Mouse (Mus musculus) MEL (cell line): ENCODE measurements at regions not wholly inside any gene's neighbourhood (a gene's known extent, or its start where the extent isn't known, plus 50 kb on each side); places are given as distances from the start of the nearest gene placed in this dataset.

Source experiments
- DNase-seq: peaks from one replicate; pipeline ENCODE4 v3.0.0; 2011; ENCODE audit warnings: low read depth, low spot score
- H3K27ac ChIP-seq: 2 replicates; pipeline ENCODE4 v1.5.1; 2012; ENCODE audit warnings: low read depth, mild to moderate bottlenecking, control low read depth, low read length, moderate library complexity; ENCODE audit not compliant: control insufficient read depth
- H3K27me3 ChIP-seq, 2 experiments: fragments of 150-350 bp in 1 of 2; sonication (generic) in 1 of 2; 2 replicates each; pipeline ENCODE4 v1.6.1; 2012; ENCODE audit warnings: low read length in 2 of 2, mild to moderate bottlenecking in 2 of 2, improper control_type of control experiment in 1 of 2, moderate library complexity in 1 of 2; ENCODE audit not compliant: insufficient read depth in 2 of 2, control insufficient read depth in 1 of 2
- H3K36me3 ChIP-seq, 2 experiments: 2 replicates each; pipeline ENCODE4 v1.6.1; 2012 to 2014; ENCODE audit warnings: low read length in 2 of 2, improper control_type of control experiment in 1 of 2, inconsistent platforms in 1 of 2, mild to moderate bottlenecking in 1 of 2; ENCODE audit not compliant: insufficient read depth in 2 of 2, control insufficient read depth in 1 of 2
- H3K4me1 ChIP-seq, 2 experiments: fragments of 150-350 bp in 1 of 2; sonication (generic) in 1 of 2; 2 replicates each; pipeline ENCODE4 v1.6.1; 2012; ENCODE audit warnings: low read length in 2 of 2, improper control_type of control experiment in 1 of 2, mild to moderate bottlenecking in 1 of 2; ENCODE audit not compliant: insufficient read depth in 2 of 2, control insufficient read depth in 1 of 2
- H3K4me3 ChIP-seq, 2 experiments: fragments of 150-350 bp in 1 of 2; sonication (generic) in 1 of 2; 2 replicates each; pipeline ENCODE4 v1.5.1; 2012; ENCODE audit warnings: low read depth in 2 of 2, low read length in 2 of 2, mild to moderate bottlenecking in 2 of 2, moderate library complexity in 2 of 2, control low read depth in 1 of 2, improper control_type of control experiment in 1 of 2; ENCODE audit not compliant: control insufficient read depth in 1 of 2, insufficient read depth in 1 of 2
- H3K79me2 ChIP-seq: 2 replicates; pipeline ENCODE4 v1.6.1; 2012; ENCODE audit warnings: mild to moderate bottlenecking, low read length, moderate library complexity; ENCODE audit not compliant: control insufficient read depth, poor library complexity, insufficient read depth
- H3K9ac ChIP-seq: 2 replicates; pipeline ENCODE4 v1.6.1; 2012; ENCODE audit warnings: low read depth, mild to moderate bottlenecking, control low read depth, low read length, moderate library complexity; ENCODE audit not compliant: control insufficient read depth, poor library complexity, severe bottlenecking
- H3K9me3 ChIP-seq: fragments of 150-350 bp; sonication (generic); replicated peaks from 2 replicates; pipeline ENCODE4 v1.6.1; 2012; ENCODE audit warnings: mild to moderate bottlenecking, low read length, improper control_type of control experiment, moderate library complexity; ENCODE audit not compliant: insufficient read depth
- CTCF ChIP-seq, 3 experiments: IDR thresholded peaks in 2 of 3; conservative IDR thresholded peaks in 1 of 3; 2 replicates each; pipeline ENCODE4 v1.5.1; 2011 to 2012; ENCODE audit warnings: low read length in 3 of 3, low read depth in 2 of 3, mild to moderate bottlenecking in 2 of 3, improper control_type of control experiment in 1 of 3, inconsistent platforms in 1 of 3, mixed read lengths in 1 of 3, moderate library complexity in 1 of 3; ENCODE audit not compliant: control insufficient read depth in 1 of 3, insufficient read depth in 1 of 3, poor library complexity in 1 of 3, severe bottlenecking in 1 of 3
- ELF1 ChIP-seq: IDR thresholded peaks from 2 replicates; pipeline ENCODE4 v1.6.1; 2014; ENCODE audit warnings: low read depth, mild to moderate bottlenecking, inconsistent platforms, low read length, improper control_type of control experiment, moderate library complexity
- GATA1 ChIP-seq: IDR thresholded peaks from 2 replicates; pipeline ENCODE4 v1.6.1; 2011; ENCODE audit warnings: low read depth, low read length, improper control_type of control experiment
- HCFC1 ChIP-seq: IDR thresholded peaks from 2 replicates; pipeline ENCODE4 v1.6.1; 2012; ENCODE audit warnings: low read depth, mild to moderate bottlenecking, inconsistent platforms, low read length, improper control_type of control experiment, moderate library complexity
- KAT2A ChIP-seq: conservative IDR thresholded peaks from 2 replicates; pipeline ENCODE4 v1.6.1; 2012; ENCODE audit warnings: low read depth, low read length, improper control_type of control experiment, inconsistent platforms
- MAFK ChIP-seq: IDR thresholded peaks from 2 replicates; pipeline ENCODE4 v1.6.1; 2011; ENCODE audit warnings: low read depth, mild to moderate bottlenecking, low read length, improper control_type of control experiment, borderline replicate concordance
- MAX ChIP-seq: IDR thresholded peaks from 2 replicates; pipeline ENCODE4 v1.6.1; 2011; ENCODE audit warnings: low read length, improper control_type of control experiment
- MAZ ChIP-seq: IDR thresholded peaks from 2 replicates; pipeline ENCODE4 v1.6.1; 2012; ENCODE audit warnings: low read depth, mild to moderate bottlenecking, inconsistent platforms, low read length, improper control_type of control experiment
- MEF2A ChIP-seq: IDR thresholded peaks from 2 replicates; pipeline ENCODE4 v1.6.1; 2014; ENCODE audit warnings: low read depth, mild to moderate bottlenecking, inconsistent platforms, low read length, improper control_type of control experiment; ENCODE audit not compliant: poor library complexity, insufficient replicate concordance, severe bottlenecking; ENCODE audit errors: extremely low read depth
- MXI1 ChIP-seq: IDR thresholded peaks from 2 replicates; pipeline ENCODE4 v1.6.1; 2011; ENCODE audit warnings: mild to moderate bottlenecking, low read depth, low read length, improper control_type of control experiment
- NELFE ChIP-seq: IDR thresholded peaks from 2 replicates; pipeline ENCODE4 v1.6.1; 2011; ENCODE audit warnings: low read depth, low read length, improper control_type of control experiment
- POLR2A ChIP-seq, 2 experiments: IDR thresholded peaks; 2 replicates each; pipeline ENCODE4 v1.6.1; 2011 to 2012; ENCODE audit warnings: low read length in 2 of 2, mild to moderate bottlenecking in 2 of 2, control low read depth in 1 of 2, improper control_type of control experiment in 1 of 2, low read depth in 1 of 2, moderate library complexity in 1 of 2; ENCODE audit not compliant: control insufficient read depth in 1 of 2, insufficient read depth in 1 of 2, poor library complexity in 1 of 2
- POLR2AphosphoS5 ChIP-seq: IDR thresholded peaks from 2 replicates; pipeline ENCODE4 v1.6.1; 2012; ENCODE audit warnings: low read depth, borderline replicate concordance, mild to moderate bottlenecking, inconsistent platforms, low read length, moderate library complexity, mixed read lengths
- TCF12 ChIP-seq: IDR thresholded peaks from 2 replicates; pipeline ENCODE4 v1.6.1; 2014; ENCODE audit warnings: low read depth, mild to moderate bottlenecking, inconsistent platforms, low read length, improper control_type of control experiment, moderate library complexity
- USF2 ChIP-seq, 2 experiments: IDR thresholded peaks; 2 replicates each; pipeline ENCODE4 v1.6.1; 2011 to 2012; ENCODE audit warnings: improper control_type of control experiment in 2 of 2, low read length in 2 of 2, borderline replicate concordance in 1 of 2, inconsistent platforms in 1 of 2, low read depth in 1 of 2, mild to moderate bottlenecking in 1 of 2; ENCODE audit not compliant: insufficient read depth in 1 of 2
- ZMIZ1 ChIP-seq: IDR thresholded peaks from 2 replicates; pipeline ENCODE4 v1.6.1; 2012; ENCODE audit warnings: low read depth, mild to moderate bottlenecking, inconsistent platforms, low read length, improper control_type of control experiment, moderate library complexity

GRCm38 (mm10) chr15:87173096-87173495 is 371.0 kb upstream of the Fam19a5 start:
- no peak for DNase-seq
- no peaks in the 10 kb centered on the region for H3K79me2 ChIP-seq
- H3K4me3 ChIP-seq: no peak overlapping the region
- TF ChIP-seq KAT2A: no peak
- no peak for TF ChIP-seq HCFC1
- no peak for TF ChIP-seq POLR2AphosphoS5
- no peak for TF ChIP-seq CTCF (IDR thresholded peaks at IDR 0.05 in 2 of 3, conservative IDR thresholded peaks at IDR 0.05 in 1 of 3; ENCODE audit: control insufficient read depth in 1 of 3, insufficient read depth in 1 of 3, low read depth in 2 of 3, low read length in 3 of 3, poor library complexity in 1 of 3, severe bottlenecking in 1 of 3)
- TF ChIP-seq NELFE: no peak
- TF ChIP-seq ZMIZ1: no peak
- no peak for TF ChIP-seq MAFK
- TF ChIP-seq TCF12: no peak
- no peak for TF ChIP-seq MAZ
- H3K27ac ChIP-seq: no peak overlapping the region
- H3K27me3 ChIP-seq: no peaks in the 10 kb centered on the region
- H3K4me1 ChIP-seq: no peaks in the 10 kb centered on the region
- no peaks in the 10 kb centered on the region for H3K36me3 ChIP-seq
- H3K9me3 ChIP-seq: no peaks in the 10 kb centered on the region
- no peak overlapping the region for H3K9ac ChIP-seq

GRCm38 (mm10) chr15:87178646-87179045 is 365.5 kb upstream of the Fam19a5 start:
- H3K4me1 ChIP-seq: no peaks in the 10 kb centered on the region
- no peak for TF ChIP-seq MEF2A
- no peak overlapping the region for H3K27ac ChIP-seq
- no peak for DNase-seq
- H3K36me3 ChIP-seq: no peaks in the 10 kb centered on the region
- H3K79me2 ChIP-seq: no peaks in the 10 kb centered on the region
- no peak overlapping the region for H3K4me3 ChIP-seq
- H3K9me3 ChIP-seq: no peaks in the 10 kb centered on the region
- H3K27me3 ChIP-seq: no peaks in the 10 kb centered on the region
- H3K9ac ChIP-seq: no peak overlapping the region

- H3K27ac ChIP-seq: no peak overlapping the region
- no peak for DNase-seq
- TF ChIP-seq ELF1 (no peak), GATA1 (no peak), MAX (no peak), MXI1 (no peak), POLR2A (IDR thresholded peaks at IDR 0.05; ENCODE audit: control insufficient read depth in 1 of 2, insufficient read depth in 1 of 2, low read depth in 1 of 2, low read length in 2 of 2, poor library complexity in 1 of 2) (no peak), USF2 (IDR thresholded peaks at IDR 0.05; ENCODE audit: borderline replicate concordance in 1 of 2, insufficient read depth in 1 of 2, low read depth in 1 of 2, low read length in 2 of 2) (no peak), MAZ (no peak)
Observed at GRCm38 (mm10) chr15:87180836-87181235, 363.3 kb upstream of the Fam19a5 start.

More at GRCm38 (mm10) chr15:87180836-87181235, 363.3 kb upstream of the Fam19a5 start:
- H3K27me3 ChIP-seq: no peaks in the 10 kb centered on the region
- H3K9ac ChIP-seq: no peak overlapping the region
- H3K9me3 ChIP-seq: no peaks in the 10 kb centered on the region
- H3K4me1 ChIP-seq: no peaks in the 10 kb centered on the region
- H3K79me2 ChIP-seq: no peaks in the 10 kb centered on the region
- no peak overlapping the region for H3K4me3 ChIP-seq
- H3K36me3 ChIP-seq: no peaks in the 10 kb centered on the region
